Mouse (Mus musculus) left cerebral cortex, postnatal 36 days (tissue): ENCODE data around the gene Dph7. TPM values are rescaled to one million over a fixed set of nuclear protein-coding genes. Genes with fewer than 3 reads are reported as not detected.
"Not testable (repeated sequence)": the region's sequence is repeated elsewhere in the genome, so short reads cannot be mapped to it uniquely, and the experiment has no call there.

Experiments used
- DNase-seq, 2 experiments: peaks; one replicate each; pipeline ENCODE4 v3.0.0; 2021 to 2022; ENCODE audit warnings: low spot score in 2 of 2, mixed read lengths in 1 of 2
- intact Hi-C: fragments of 180-260 bp; cut with DNase I; formaldehyde crosslinking; loops from one replicate; pipeline ENCODE4 v1.15.1; 2025
- total RNA-seq, 2 experiments: library from RNA; stranded (reverse); gene quantifications; 2 replicates each; pipeline ENCODE4 v1.2.3; 2021

Dph7 gene
- 10 to 100 TPM; 28.4 to 34.6 TPM for total RNA-seq

DNA sequence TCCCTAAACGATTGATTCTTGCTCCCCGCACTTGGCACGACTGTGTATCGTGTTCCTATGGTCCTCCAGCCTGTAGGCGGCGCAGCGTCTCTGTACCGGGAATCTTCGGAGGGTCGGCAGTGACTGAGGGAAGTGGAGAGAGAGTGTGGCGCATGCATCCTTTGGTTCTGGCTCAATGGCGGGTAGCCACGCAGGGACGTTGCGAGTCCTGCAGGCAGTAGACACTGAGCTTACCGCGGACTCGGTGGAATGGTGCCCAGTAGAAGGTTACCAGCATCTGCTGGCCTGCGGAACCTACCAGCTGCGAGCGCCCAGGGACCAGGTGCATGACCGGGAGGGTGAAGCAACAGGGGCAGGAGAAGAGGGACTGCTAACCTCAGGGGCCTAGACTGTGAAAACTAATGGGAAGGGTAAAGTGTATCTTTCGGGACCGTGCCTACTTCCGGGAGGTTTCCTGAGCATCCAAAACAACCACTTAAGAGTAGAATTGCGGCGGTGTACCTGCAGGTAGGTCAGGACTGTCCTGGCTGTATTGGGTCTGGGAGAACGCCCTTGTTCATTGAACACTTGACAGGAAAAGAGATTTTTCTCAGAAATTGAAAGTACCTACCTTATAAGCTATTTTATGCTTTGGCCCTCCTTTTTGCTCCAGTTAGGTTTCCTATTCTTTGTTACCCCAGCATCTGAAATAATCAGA lies at the start of gene Dph7:
TSS of gene Dph7 (plus strand) at position 97 of the 697 bp plus-strand sequence.
- DNase-seq = peak; percentile 87 to 88
- intact Hi-C loops = no loop called here

DNA sequence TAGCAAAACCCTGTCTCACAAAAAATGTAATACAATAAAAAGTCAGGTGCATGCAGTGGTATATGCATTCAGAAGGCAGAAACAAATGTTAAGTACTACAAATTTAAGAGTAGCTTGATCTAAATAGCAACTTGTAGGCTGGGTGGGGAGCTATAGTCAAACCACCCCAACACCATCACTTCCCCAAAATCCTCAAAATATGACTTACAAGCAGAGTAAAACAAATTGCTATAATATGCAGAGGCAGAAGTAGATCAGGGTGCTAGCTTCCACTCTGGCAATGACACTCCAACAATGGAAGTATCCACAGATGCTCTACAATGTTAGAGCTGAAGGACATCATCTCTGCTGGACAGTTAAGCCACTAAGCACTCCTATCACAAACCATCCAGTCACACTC lies 49.6 kb upstream of the Dph7 start:
- DNase-seq = no peak
- intact Hi-C loops = no loop called here

DNA sequence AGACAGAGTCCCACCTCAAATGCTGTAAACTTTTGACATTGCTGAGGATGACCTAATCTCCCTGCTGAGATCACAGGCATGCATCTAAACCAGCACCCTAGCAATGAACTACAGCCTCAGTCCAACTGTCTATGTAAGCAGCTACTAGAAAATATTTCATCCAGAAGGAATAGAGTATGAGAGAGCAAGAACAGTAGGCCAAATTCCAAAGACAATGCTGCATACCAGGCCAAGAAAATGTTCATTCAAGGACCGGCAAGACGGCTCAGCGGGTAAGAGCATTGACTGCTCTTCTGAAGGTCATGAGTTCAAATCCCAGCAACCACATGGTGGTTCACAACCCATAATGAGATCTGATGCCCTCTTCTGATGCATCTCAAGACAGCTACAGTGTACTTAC lies 47.4 kb upstream of the Dph7 start:
- DNase-seq = no peak
- intact Hi-C loops = no loop called here

DNA sequence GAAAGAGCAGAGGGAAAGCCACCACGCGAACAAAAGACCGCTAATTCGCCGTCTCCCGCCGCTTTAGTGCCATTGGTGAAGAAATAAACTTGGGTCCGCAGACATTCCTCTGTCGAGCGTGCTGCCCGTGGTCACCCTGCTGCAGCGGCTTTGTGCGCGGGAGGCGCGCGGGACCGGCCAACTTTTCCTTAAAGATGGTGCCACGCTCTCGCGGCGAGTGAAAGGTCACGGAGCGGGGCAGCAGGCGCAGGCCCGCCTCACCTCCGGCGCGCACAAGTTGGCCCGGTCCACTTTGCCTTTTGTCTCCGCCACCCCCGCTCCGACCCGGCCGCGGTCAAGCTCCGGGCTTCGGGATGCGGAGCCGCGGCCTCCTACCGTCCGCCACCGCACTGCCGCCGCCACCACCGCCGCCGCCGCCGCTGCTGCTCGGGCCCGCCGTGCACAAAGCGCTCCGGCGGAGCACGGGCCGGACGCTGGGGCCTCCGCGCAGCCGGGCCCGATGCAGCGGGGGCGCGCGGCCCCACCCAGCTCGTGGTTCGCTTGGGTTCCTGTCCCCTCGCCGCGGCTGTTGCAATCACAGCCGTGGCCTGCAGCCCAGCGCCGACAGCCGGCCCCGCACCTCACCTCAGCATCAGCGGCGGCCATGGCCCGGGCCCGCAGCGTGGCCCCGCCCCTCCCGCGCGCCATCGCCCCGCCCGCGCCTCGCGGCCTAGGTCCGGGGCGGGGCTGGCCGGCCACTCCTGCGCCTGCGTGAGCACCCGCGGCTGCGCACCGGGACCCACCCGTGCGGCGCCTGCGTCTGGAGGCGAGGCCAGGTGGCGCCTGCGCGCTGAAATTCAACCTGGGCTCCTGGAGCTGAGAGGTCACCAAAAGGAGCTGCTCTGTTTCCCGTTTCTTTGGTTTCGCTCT lies 43.0 kb upstream of the Dph7 start, which contains the start of gene Ehmt1:
TSS of gene Ehmt1 (minus strand) at position 685 of the 909 bp plus-strand sequence.
- intact Hi-C loops = no loop called here
- peak; percentile 93 to 97 for DNase-seq

DNA sequence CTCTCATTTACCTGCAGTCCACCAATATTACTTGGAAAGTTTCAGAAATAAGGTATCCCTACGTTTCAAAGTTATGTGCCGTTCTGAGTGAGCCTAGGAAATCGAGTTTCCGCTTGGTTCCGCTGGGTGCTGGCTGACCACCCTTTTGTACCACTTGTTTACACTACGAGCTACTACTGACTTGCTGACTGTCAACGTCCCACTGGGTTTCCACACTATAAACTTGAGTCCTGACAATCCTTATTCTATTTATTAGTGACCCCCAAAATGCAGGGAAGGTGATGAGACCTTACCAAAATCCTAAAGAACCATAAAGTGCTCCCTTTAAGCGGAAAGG lies 42.4 kb upstream of the Dph7 start:
- no peak for DNase-seq
- intact Hi-C loops = no loop called here

DNA sequence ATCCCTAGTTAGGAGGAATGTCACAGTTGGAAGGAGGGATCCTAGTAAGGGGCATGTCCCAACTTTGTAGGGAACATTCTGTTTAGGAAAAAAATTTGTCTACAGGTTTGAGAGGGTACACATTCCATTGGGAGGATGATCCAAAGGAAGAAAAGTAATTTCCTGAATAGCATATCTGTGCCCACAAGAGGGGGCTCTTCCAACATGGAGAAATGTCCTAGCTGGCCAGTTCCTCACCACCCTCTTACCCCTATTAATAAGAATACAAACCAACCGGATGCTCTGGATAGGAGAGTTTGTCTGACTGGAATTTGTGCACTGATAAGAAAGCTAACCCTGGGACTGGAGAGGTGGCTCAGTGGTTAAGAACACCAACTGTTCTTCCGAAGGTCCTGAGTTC lies 38.6 kb upstream of the Dph7 start:
- intact Hi-C loops = no loop called here
- no peak for DNase-seq

DNA sequence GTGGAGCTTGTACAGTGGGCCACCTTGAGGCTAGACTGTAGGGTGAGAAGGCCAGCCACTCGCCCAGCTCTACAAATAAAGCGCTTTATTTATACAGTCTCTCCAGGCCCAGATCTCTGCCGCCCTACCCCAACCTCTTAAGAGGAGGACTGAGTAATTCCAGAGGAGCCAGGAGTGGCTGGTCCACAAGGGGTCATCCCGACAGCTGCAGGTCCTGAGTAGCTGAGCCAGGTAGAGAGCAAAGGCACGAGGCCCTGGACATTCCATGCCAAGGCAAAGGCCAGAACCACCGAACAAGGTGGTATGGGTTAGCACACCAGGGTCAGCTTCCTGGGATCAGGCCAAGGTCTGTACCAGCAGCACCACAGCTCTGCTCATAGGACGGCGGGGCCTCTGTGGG lies 36.9 kb upstream of the Dph7 start:
- intact Hi-C loops = no loop called here
- DNase-seq = no peak

DNA sequence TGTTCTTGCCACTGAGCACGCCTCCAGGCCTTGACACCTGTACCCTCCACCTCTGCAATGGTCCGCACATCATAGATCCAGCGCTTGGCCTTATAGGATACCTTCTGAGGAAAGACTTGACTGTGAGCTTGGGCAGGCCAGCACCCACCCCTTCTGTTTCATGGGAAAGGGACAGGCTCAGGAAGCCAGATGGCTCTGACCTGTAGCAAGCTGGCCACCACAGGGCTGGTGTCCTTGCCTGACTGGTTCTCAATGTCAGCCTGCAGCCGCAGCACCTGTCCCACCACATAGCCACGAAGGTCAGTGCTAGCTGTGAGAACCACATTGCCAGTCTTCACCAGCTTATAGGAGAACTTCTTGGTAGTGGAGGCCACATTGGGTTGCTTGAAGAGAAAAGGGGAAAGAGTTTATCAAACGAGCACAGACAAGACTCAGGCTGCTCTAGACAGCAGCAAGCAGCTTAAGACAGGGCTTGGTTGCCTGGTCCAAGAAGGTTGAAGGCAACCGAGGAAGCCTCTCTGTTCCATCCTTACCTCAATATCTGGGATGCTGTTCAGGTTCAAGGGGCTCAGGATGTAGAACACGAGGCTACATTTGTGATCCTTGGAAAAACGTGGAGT lies 35.7 kb upstream of the Dph7 start:
- no peak for DNase-seq
- intact Hi-C loops = no loop called here

DNA sequence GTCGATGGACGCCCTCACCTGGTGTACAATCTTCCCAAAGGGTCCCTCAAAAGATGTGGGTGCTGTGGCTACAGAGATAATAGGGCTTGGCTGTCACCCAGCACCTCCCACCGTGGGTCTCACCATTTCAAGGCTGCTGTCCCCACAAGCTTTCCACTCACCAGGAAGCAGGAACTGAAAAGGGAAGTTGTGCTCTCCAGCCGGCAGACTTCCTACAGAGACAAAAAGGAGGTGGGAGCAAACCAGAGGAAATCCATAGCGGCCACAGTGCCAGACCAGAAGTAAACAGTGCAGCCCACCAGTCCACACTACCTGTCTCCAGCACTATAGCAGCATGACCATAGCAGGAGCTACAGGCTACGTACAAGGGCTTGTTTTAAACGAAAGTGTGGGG lies 35.2 kb upstream of the Dph7 start:
- intact Hi-C loops = no loop called here
- DNase-seq = no peak

DNA sequence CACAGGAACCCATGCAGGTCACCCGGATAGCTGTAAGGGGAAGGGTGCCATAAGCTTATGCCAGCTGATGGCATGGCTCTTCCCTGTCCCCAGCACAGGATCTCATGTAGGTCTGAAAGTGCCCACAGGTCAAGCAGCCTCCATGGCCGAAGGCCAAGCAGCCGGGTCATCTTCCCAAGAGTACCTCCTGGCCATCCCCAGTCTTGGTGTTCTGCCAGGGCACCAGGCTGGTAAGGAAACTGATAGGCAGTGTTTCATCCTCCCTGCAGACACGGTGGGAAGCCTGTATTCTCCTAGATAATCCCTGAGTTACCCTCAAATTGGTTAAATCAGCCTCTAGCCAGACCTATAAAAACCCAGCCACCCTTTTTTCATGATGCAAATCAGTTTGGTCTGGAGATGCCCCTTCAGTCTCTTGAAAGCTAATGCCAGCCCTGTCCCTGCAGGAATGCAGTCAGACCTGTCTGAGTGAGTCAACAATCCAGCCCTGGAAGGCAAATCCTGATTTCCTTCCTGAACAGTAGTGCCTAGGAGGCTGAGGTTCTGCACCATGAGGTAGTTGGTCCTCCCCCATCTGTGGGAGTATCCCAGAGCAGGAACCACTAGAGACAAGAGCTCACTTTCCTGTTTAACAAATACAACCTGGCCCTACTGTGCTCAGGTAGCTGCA lies 34.3 kb upstream of the Dph7 start:
- intact Hi-C loops = no loop called here
- DNase-seq = no peak

DNA sequence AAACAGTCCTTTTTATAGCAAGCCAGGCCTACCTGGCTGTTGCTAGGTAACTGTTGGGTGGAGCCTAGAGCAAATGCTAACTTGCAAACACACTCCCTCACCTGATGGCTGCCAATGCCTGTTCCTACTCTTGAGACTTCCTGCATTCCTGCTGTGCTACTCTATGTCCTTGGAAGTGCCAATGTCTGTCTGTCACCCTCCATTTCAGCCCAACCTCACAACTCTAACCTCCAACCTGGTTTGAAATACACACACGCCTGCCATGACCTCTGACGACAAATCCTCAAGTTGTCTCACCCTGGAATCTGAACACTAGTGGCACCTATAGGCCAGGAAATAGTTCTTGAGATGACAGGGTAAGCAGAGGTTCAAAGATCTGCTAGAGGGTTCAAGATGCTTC lies 33.1 kb upstream of the Dph7 start:
- intact Hi-C loops = no loop called here
- no peak for DNase-seq

DNA sequence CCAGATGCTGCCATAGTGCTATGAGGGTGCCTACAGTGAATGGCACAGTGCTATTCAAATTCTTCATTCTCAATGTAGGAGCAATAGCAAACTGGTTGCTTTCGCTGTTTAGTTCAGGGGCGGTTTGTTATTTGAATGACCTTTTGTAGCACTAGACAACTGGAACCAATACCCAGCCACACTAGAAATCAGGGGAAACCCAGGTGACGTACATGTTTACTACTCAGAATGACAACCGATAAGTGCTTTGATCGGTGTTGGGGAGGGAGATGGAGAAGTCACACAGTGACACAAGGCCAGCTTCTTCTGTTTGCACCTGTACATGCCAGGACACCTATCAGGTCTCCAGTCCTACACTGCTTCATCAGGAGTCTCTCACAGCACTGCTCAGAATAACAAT lies 32.6 kb upstream of the Dph7 start:
- intact Hi-C loops = no loop called here
- DNase-seq = no peak

DNA sequence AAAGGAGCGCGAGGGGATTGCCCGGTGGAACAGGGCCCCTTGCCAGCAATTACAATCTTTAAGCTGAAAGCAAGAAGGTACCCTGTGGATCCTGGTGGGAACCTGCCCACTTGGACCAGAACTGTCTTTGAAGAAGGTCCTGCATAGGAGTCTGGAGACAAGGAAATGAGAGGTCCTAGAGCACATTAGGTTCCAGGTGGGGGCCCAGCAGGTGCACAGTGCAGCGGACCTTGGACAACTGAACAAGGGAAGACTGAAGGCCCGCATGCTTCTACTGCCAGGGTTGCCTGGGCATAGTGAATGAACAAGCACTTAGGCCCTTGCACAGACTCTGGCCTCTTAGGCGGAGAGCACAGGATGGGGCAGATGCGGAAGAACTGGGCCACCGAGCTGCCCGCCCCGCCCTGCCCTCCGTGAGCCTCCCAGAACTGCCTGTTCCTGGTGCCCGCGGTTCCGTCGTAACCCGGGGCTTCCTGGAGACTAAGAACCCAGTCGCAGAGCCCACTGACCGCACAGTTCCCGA lies 27.7 kb upstream of the Dph7 start:
- intact Hi-C loops = no loop called here
- DNase-seq = peak in 1 of 2 experiments; percentile 17

DNA sequence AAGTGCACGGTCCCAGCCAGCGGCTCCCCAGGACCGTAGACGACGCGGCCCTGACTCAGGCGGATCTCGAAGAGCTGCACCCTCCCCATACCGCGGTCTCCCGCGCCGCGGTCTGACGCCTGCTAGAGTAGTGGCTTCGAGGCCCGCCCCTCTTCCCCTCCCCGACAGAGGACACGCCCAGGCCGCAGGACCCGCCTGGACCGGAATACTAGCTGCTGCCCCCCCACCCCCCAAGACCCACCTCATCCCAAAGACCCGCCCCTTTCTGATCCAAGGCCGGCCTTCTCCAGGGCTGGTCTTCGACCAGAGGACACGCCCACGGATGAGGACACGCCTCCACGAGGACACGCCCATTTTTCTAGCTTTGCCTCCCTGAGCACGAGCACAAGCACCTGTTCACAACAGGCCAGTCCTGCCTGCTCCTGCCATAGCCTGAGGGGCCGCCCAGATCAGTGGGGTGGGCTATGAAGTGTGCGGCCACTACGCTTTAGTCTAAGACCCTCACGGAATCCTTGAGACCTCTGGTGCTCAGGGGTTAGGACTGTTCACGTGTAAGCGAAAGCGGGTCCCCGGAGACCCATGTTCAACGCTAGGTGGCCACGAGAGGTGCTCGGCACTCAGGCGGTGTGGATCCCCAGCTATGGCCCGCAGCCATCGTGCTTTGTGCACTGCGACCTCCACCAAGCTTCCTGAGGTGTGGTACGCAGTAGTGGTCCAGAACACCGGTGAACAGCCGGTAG lies 27.0 kb upstream of the Dph7 start, which contains the start of gene Arrdc1:
TSS of gene Arrdc1 (minus strand) at position 196 of the 740 bp plus-strand sequence.
- intact Hi-C loops = no loop called here
- peak; percentile 71 to 80 for DNase-seq

DNA sequence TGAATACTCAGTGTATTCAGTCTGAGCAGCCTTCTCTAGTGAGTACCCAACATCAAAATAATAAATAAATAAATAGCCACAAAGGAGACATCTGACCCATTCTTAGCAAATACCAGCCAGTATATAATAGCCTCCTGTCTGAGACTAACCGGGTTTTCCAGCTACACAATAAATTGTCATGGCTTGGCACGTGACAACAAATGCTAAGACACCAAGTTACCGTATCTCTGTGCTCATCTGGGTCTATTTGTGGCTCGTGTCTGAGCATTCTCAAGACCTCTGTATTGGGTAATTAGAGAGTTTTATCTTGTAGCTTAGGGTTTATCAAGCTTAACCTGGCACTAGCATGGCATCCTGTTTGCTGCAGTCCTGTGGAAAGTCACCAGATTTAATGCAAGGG lies 20.1 kb upstream of the Dph7 start:
- no peak for DNase-seq
- intact Hi-C loops = no loop called here

DNA sequence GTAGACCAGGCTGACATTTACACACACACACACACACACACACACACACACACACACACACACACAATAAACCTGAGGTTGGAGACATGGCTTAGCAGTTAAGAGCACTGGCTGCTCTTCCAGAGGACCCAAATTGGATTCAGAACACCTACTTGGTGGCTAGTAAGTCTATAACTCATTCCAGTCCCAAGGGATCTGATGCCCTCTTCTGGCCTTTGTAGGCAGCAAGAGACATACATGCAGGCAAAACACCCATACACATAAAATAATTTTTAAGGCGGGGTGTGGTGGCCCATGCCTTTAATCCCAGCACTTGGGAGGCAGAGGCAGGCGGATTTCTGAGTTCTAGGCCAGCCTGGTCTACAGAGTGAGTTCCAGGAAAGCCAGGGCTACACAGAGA lies 17.9 kb upstream of the Dph7 start:
- DNase-seq, intact Hi-C loops: not testable (repeated sequence)

DNA sequence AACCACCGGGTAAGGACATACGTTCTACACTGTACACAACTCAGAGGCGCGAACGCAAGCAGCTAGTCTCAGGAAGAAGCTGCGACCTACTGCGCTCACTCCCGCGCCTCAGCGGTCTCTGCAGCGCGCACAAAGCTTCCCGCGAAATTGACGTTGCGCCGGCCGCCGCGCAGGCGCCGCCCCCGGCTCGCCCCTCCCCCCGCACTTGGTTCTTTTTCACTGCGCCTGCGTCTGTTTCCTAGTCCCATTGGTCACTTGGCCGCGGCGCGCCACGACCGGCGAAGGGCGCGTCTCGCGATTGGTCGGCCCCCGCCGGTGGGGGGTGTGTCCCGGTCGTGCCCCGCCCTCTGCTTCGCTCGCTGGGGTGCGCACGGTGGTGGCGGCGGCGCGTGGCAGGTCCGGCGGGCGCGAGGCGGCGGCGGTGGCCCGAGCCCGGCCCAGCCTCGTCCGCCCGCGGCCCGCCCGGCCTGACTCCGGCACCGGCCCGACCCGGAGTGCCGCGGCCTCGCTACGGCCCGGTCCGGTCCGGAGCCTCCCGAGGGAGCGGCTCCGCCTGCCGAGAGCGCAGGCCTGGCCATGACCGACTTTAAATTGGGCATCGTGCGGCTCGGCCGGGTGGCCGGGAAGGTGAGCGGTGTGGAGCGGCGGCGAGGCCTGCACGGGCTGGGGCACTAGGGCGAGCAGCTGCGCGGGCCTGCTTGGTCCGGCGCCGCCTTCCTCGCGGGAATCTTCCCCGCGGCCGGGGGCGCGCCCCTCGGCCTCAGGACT lies 12.6 kb upstream of the Dph7 start, which contains the start of gene Zmynd19:
TSS of gene Zmynd19 (plus strand) at position 372 of the 768 bp plus-strand sequence.
- DNase-seq = peak; percentile 97 to 98
- intact Hi-C loops = no loop called here

DNA sequence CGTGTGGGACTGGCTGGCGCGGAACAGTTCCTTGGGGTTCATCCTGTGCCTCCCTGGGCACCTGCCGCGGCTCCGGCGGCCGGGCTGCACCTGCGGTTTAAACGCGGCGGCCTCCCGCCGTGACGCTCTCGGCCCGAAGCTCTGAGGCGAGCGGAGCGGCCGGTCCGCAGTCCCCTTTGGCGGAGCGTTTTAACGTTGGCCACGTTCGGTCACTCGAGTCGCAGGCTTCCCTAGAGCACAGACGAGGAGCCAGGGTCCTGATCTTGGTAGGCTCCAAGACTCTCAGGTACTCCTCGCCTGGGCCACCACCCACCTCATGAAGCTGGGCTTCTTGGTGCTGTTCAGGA lies 12.0 kb upstream of the Dph7 start:
- no peak for DNase-seq
- intact Hi-C loops = no loop called here
